Mouse (Mus musculus) embryo, embryonic 11 days (tissue): ENCODE measurements around the gene Rbbp4.

Experiments
- DNase-seq: peaks from one replicate; pipeline ENCODE4 v3.0.0-alpha.2; 2015

Gene Rbbp4

GRCm38 (mm10) chr4:129289671-129290070 lies 45.5 kb downstream of the Rbbp4 start:
- DNase-seq, result no peak

- DNase-seq, result no peak
Observed at GRCm38 (mm10) chr4:129288067-129288466, 47.1 kb downstream of the Rbbp4 start.

GRCm38 (mm10) chr4:129287472-129287981 lies 47.6 kb downstream of the Rbbp4 start, which contains the start of gene Sync:
Sync (plus strand) TSS chr4:129287617.
- peak; percentile 65 for DNase-seq

- peak; percentile 63 for DNase-seq
Observed at GRCm38 (mm10) chr4:129286683-129287471, 48.3 kb downstream of the Rbbp4 start.

- no peak for DNase-seq
Observed at GRCm38 (mm10) chr4:129286001-129286682, 49.0 kb downstream of the Rbbp4 start.

GRCm38 (mm10) chr4:129284685-129285084 lies 50.5 kb downstream of the Rbbp4 start:
- no peak for DNase-seq

GRCm38 (mm10) chr4:129283226-129283625 lies 51.9 kb downstream of the Rbbp4 start:
- DNase-seq, result no peak

- no peak for DNase-seq
Observed at GRCm38 (mm10) chr4:129282786-129283185, 52.4 kb downstream of the Rbbp4 start.

GRCm38 (mm10) chr4:129276453-129276865 lies 58.7 kb downstream of the Rbbp4 start:
- peak; percentile 90 for DNase-seq

GRCm38 (mm10) chr4:129272756-129273046 lies 62.5 kb downstream of the Rbbp4 start:
- no peak for DNase-seq

GRCm38 (mm10) chr4:129271991-129272755 lies 63.0 kb downstream of the Rbbp4 start:
- no peak for DNase-seq

- DNase-seq, result no peak
Observed at GRCm38 (mm10) chr4:129268698-129269097, 66.5 kb downstream of the Rbbp4 start.

GRCm38 (mm10) chr4:129266821-129267220 lies 68.3 kb downstream of the Rbbp4 start:
- peak; percentile 33 for DNase-seq

GRCm38 (mm10) chr4:129266191-129266590 lies 69.0 kb downstream of the Rbbp4 start:
- no peak for DNase-seq

GRCm38 (mm10) chr4:129263225-129264021 lies 71.7 kb downstream of the Rbbp4 start:
- peak; percentile 75 for DNase-seq

- DNase-seq, result no peak
Observed at GRCm38 (mm10) chr4:129261196-129261595, 74.0 kb downstream of the Rbbp4 start, which contains the start of gene C77080. C77080 (minus strand) TSS chr4:129261404.

GRCm38 (mm10) chr4:129260678-129261077 lies 74.5 kb downstream of the Rbbp4 start:
- peak; percentile 16 for DNase-seq

- DNase-seq, result no peak
Observed at GRCm38 (mm10) chr4:129259101-129259500, 76.1 kb downstream of the Rbbp4 start.
